Mouse (Mus musculus) small intestine, adult 2 months (tissue): ENCODE results near the gene Hdac9.

Source experiments
- CTCF ChIP-seq: fragments of 200-500 bp; IDR thresholded peaks from 2 replicates; pipeline ENCODE4 v1.5.1; 2012; ENCODE audit warnings: low read depth, mild to moderate bottlenecking, control low read depth, inconsistent platforms, low read length, moderate library complexity, mixed read lengths; ENCODE audit not compliant: insufficient replicate concordance, insufficient read length; ENCODE audit errors: extremely low read depth
- POLR2A ChIP-seq: fragments of 200-500 bp; IDR thresholded peaks from 2 replicates; pipeline ENCODE4 v1.6.1; 2012; ENCODE audit warnings: low read depth, mild to moderate bottlenecking, control low read depth, inconsistent platforms, low read length, moderate library complexity

GRCm38 (mm10) chr12:34673539-34673938 is 243.4 kb downstream of the Hdac9 start:
- TF ChIP-seq CTCF (no peak), POLR2A (no peak)
